Mouse (Mus musculus) C2C12 (cell line): ENCODE data around the gene Tnp2. TPM values are rescaled to one million over a fixed set of nuclear protein-coding genes. Genes with fewer than 3 reads are reported as not detected.

Source experiments
- H3K27me3 ChIP-seq: one replicate; pipeline ENCODE4 v1.6.1; 2011; ENCODE audit not compliant: control insufficient read depth, insufficient read depth, insufficient read length
- H3K36me3 ChIP-seq: one replicate; pipeline ENCODE4 v1.6.1; 2011; ENCODE audit not compliant: control insufficient read depth, insufficient read depth
- H3K4me3 ChIP-seq: one replicate; pipeline ENCODE4 v1.5.1; 2011; ENCODE audit warnings: mild to moderate bottlenecking, control low read depth; ENCODE audit not compliant: poor library complexity, insufficient read depth, severe bottlenecking
- H3K79me2 ChIP-seq: one replicate; pipeline ENCODE4 v1.6.1; 2011; ENCODE audit not compliant: control insufficient read depth, insufficient read depth
- H3K79me3 ChIP-seq: one replicate; pipeline ENCODE4 v1.6.1; 2011; ENCODE audit warnings: low read depth, control low read depth
- H3ac ChIP-seq: one replicate; pipeline ENCODE3; 2011; ENCODE audit warnings: low read depth; ENCODE audit not compliant: control insufficient read depth, insufficient read length
- CEBPB ChIP-seq: IDR thresholded peaks from one replicate; pipeline ENCODE4 v1.6.1; 2011; ENCODE audit warnings: low read depth, mild to moderate bottlenecking, control low read depth, moderate library complexity
- CTCF ChIP-seq: IDR thresholded peaks from one replicate; pipeline ENCODE4 v1.5.1; 2011; ENCODE audit not compliant: control insufficient read depth, insufficient read depth, insufficient read length
- FOSL1 ChIP-seq: IDR thresholded peaks from one replicate; pipeline ENCODE4 v1.8.0; 2011; ENCODE audit warnings: mild to moderate bottlenecking, low read length; ENCODE audit not compliant: poor library complexity, insufficient read depth, severe bottlenecking
- MAX ChIP-seq: IDR thresholded peaks from one replicate; pipeline ENCODE4 v1.6.1; 2011; ENCODE audit warnings: mild to moderate bottlenecking, control low read depth
- MYOD1 ChIP-seq: IDR thresholded peaks from one replicate; pipeline ENCODE4 v1.6.1; 2011; ENCODE audit warnings: low read depth; ENCODE audit not compliant: control insufficient read depth, insufficient read length
- MYOG ChIP-seq: IDR thresholded peaks from one replicate; pipeline ENCODE4 v1.6.1; 2011; ENCODE audit not compliant: control insufficient read depth, insufficient read length; ENCODE audit errors: extremely low read depth
- USF1 ChIP-seq: IDR thresholded peaks from one replicate; pipeline ENCODE4 v1.6.1; 2011; ENCODE audit warnings: low read depth, mild to moderate bottlenecking, control low read depth, moderate library complexity
- polyA plus RNA-seq: library from polyadenylated mRNA; unstranded; fragments of >200 nt; fragmentation: generic; extraction: Trizol; gene quantifications from one replicate; pipeline ENCODE4 v1.2.1, GENCODE M21; 2012; ENCODE audit warnings: missing spikeins

The Tnp2 gene
- polyA plus RNA-seq, 1 experiment, result not detected

DNA sequence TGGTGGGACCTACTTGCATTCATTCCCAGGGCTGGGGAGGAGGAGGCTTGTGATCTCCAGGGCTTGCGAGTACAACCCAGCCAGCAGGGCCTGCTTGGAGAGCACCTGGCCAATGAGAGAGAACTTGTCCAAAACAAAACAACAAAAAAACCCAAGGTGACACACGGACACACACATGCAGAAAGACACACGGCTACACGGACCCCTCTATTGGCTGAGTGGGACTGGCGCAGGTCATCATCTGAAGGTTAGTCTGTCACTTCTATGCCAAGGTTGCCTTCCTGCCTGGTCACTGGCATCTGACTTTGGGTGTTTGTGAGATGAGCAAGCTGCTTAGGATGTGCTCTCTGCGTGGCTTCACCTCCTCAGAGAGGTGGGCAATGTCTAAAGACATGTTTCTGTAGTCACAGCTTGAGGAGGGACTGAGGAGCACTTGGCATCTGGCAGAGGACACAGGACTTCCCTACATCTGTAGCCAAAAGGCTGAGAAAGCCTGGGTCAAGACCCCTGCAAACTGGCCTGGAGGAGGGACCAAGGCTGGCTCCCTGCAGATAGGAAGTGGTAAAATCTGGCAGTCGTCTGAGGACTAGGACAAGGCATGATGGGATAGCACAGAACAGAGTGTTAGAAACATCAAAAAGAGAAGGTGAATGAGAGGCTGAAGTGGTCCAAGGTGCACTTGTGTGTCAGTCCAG lies 39.5 kb upstream of the Tnp2 start:
- Histone ChIP-seq H3K79me3 (no peaks in the 10 kb centered on the region), H3K79me2 (no peaks in the 10 kb centered on the region), H3K4me3 (no peak overlapping the region), H3K27me3 (peaks cover 5% of the 10 kb centered on the region), H3ac (no peak overlapping the region), H3K36me3 (no peaks in the 10 kb centered on the region)
- no peak for TF ChIP-seq FOSL1
- TF ChIP-seq MAX, result no peak
- no peak for TF ChIP-seq CEBPB
- TF ChIP-seq USF1, result no peak
- TF ChIP-seq MYOG, result no peak
- TF ChIP-seq CTCF, result no peak
- no peak for TF ChIP-seq MYOD1

- Histone ChIP-seq H3K79me2 (no peaks in the 10 kb centered on the region), H3ac (no peak overlapping the region), H3K4me3 (no peak overlapping the region), H3K36me3 (no peaks in the 10 kb centered on the region), H3K27me3 (peaks cover 5% of the 10 kb centered on the region), H3K79me3 (no peaks in the 10 kb centered on the region)
- TF ChIP-seq USF1 (no peak), MYOD1 (no peak), MYOG (no peak), CTCF (no peak), CEBPB (no peak), FOSL1 (no peak), MAX (no peak)
These were observed 38.8 kb upstream of the Tnp2 start for GRCm38 (mm10) chr16:10827269-10827668.

DNA sequence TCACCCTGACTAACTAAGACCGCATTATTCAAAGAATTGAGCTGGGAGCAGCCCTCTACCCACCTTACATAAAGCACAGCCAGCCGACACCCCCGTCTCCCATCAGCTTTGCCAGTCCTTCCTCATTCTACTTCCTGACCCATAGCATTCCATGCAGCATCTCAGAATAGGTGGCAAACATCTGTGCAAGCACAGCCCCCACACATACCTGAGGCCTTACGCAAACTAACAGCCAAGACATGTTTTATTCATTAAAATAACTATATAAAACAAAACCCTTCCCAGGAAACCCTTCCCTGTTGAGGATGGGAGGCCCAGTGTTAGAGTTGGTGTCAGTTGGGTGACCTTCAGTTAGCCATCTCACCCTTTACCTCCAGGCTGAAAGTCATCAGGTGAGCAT lies 37.4 kb upstream of the Tnp2 start:
- H3ac ChIP-seq, result no peak overlapping the region
- no peak overlapping the region for H3K4me3 ChIP-seq
- H3K27me3 ChIP-seq, result peaks cover 8% of the 10 kb centered on the region
- no peaks in the 10 kb centered on the region for H3K36me3 ChIP-seq
- TF ChIP-seq CEBPB (no peak), CTCF (no peak), MYOG (no peak), USF1 (no peak), MYOD1 (no peak), MAX (no peak), FOSL1 (no peak)
- no peaks in the 10 kb centered on the region for H3K79me2 ChIP-seq
- H3K79me3 ChIP-seq, result no peaks in the 10 kb centered on the region

GRCm38 (mm10) chr16:10824536-10824935 lies 36.1 kb upstream of the Tnp2 start:
- Histone ChIP-seq H3K79me3 (no peaks in the 10 kb centered on the region), H3ac (no peak overlapping the region)

DNA sequence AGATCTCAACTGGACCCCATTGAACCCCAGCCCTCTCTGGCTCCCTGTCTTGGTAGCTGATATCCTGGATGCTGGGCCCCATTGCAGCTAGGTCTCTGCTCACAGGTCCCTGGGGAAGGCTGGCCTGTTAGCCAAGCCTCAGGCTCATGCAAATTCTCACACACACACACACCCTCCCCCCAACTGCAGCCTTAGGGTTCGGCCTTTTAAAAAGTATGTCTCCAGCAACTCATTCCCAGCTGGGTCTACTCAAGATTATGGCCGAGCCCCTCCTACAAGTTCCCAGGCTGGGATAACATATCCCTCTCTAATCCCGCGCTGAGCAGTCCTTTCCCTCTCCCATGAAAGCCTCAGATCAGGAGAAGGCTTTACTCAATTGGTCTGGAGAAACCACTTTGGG lies 32.9 kb upstream of the Tnp2 start:
- Histone ChIP-seq H3ac (no peak overlapping the region), H3K27me3 (peaks cover 5% of the 10 kb centered on the region), H3K79me2 (no peaks in the 10 kb centered on the region), H3K79me3 (no peaks in the 10 kb centered on the region), H3K36me3 (no peaks in the 10 kb centered on the region), H3K4me3 (no peak overlapping the region)
- TF ChIP-seq FOSL1, result no peak
- TF ChIP-seq CEBPB, result no peak
- TF ChIP-seq USF1, result no peak
- no peak for TF ChIP-seq CTCF
- TF ChIP-seq MYOD1, result no peak
- TF ChIP-seq MYOG, result no peak
- TF ChIP-seq MAX, result no peak

More at GRCm38 (mm10) chr16:10824536-10824935, 36.1 kb upstream of the Tnp2 start:
- TF ChIP-seq CTCF, result no peak
- TF ChIP-seq CEBPB, result no peak
- TF ChIP-seq MYOD1, result no peak
- no peak for TF ChIP-seq FOSL1
- TF ChIP-seq USF1, result no peak
- Histone ChIP-seq H3K36me3 (no peaks in the 10 kb centered on the region), H3K4me3 (no peak overlapping the region), H3K79me2 (no peaks in the 10 kb centered on the region), H3K27me3 (peaks cover 10% of the 10 kb centered on the region)
